Mouse (Mus musculus): Measurements from ENCODE around the gene Ndufs8. TPM values are rescaled to one million over a fixed set of nuclear protein-coding genes. Genes with fewer than 3 reads are reported as not detected.

Gene Ndufs8
- polyA plus RNA-seq, 1 experiment from 2014 or later, result 417 TPM

DNA sequence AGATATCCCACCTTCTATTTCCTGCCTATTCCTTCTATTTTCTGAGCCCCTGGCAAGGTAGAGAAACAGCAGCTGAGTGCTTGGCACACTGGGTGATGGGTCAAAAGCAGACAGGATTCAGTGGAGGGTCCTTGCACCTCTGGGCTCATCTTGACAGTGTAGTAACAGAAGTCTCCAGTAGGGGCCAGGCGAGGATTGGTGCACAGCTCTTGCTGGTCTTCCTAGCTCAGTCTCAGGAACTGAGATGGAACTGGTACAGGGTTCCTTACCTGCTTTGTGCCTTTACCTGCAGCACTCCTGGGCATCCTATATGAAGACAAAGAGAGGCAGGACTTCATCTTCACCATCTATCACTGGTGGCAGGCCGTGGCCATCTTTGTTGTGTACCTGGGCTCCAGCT is 34.1 kb upstream of the Ndufs8 start:
- DNase-seq (ENCODE audit: low spot score) (peak; percentile 77), ATAC-seq (replicated peaks; ENCODE audit: low FRiP score, low read depth) (no peak; the same call in 1 of the 2 replicates)
- Histone ChIP-seq H3K9ac (ENCODE audit: low read depth, low read length) (no peak overlapping the region), H3K36me3 (ENCODE audit: insufficient read depth, low read length) (no peaks in the 10 kb centered on the region), H3K4me2 (ENCODE audit: low read length) (no peak overlapping the region), H3K27me3 (ENCODE audit: insufficient read depth, low read length) (no peaks in the 10 kb centered on the region), H3K4me1 (replicated peaks; ENCODE audit: insufficient read depth, low read length) (no peaks in the 10 kb centered on the region), H3K4me3 (replicated peaks; ENCODE audit: low read depth, low read length) (no peak overlapping the region), H3K9me3 (replicated peaks; ENCODE audit: low read length) (no peaks in the 10 kb centered on the region), H3K27ac (no peak overlapping the region)
- WGBS, result 17% methylated on average over 2 of the region's 2 CpGs
- peak; percentile 95 for TF ChIP-seq CTCF (IDR thresholded peaks at IDR 0.05; ENCODE audit: low read depth)

DNA sequence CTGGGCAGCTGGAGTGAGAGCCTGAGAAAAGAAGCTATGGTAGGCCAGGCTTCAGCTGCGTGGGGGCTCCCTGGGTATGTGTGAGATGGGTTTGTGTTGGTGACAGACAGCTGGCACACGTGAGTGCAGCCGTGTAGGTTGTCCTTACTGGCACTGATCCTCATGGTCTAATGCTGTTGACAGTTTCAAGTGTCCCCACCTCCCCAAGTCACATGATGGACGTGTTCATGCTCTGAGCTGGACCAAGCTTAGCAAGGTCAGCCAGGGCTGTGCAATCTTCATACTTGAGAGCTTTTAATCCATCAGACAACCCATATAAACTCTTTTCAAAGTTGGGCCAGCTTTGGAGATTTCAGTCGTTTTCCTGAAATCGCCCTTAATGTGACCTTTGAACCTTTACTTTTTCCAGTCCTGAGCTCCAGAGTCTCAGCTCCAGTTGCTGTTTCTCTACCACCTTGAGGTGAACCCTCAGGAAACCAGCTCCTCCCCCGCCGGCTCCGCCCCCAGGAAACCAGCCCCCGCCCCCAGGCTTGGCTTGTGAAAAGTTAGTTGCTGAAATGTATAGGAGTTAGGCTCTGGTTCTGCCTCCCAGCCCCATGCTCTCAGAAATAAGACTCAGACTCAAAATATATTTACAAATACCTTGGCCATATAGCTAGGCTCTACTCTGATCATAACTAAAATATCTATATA is 33.4 kb upstream of the Ndufs8 start:
- 25% methylated on average over 10 of the region's 10 CpGs for WGBS
- DNase-seq (ENCODE audit: low spot score), result no peak
- H3K27me3 ChIP-seq (ENCODE audit: insufficient read depth, low read length), result no peaks in the 10 kb centered on the region

DNA sequence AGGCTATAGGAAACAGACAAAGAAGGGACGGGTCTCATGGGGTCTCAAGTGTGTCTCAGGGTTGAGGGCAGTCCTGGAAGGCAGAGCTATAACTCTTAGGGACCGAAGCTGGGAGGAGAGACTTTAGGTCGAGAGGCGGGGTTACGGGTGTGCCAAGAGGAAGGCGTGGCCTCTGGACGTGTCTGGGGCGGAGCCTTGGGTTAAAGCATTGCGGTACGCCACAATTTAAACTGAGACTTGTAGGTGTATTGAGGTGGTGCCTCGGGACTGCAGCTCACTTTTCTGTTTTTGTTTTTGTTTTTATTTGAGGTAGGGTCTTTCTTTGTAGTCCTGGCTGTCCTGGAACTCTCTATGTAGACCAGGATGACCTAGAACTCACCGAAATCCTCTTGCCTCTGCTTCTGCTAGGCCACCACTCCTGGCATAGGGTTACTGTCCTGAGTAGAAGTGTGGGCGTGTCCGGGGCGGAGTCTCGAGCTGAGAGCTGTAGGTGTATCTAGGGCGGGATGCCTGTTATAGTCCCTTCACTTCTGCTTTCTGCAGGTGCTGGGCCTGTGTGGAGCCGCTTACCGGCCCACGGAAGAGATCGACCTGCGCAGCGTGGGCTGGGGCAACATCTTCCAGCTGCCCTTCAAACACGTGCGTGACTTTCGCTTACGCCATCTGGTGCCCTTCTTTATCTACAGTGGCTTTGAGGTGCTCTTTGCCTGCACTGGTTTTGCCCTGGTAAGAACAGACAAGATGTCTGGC is 30.6 kb upstream of the Ndufs8 start:
- 23% methylated on average over 27 of the region's 27 CpGs for WGBS
- Histone ChIP-seq H3K4me1 (replicated peaks; ENCODE audit: insufficient read depth, low read length) (no peaks in the 10 kb centered on the region), H3K4me3 (replicated peaks; ENCODE audit: low read depth, low read length) (no peak overlapping the region), H3K36me3 (ENCODE audit: insufficient read depth, low read length) (no peaks in the 10 kb centered on the region), H3K27ac (no peak overlapping the region), H3K4me2 (ENCODE audit: low read length) (0 out of 2 replicates have a peak overlapping the region, but pooled peaks have one; percentile 6), H3K9me3 (replicated peaks; ENCODE audit: low read length) (no peaks in the 10 kb centered on the region), H3K9ac (ENCODE audit: low read depth, low read length) (no peak overlapping the region), H3K27me3 (ENCODE audit: insufficient read depth, low read length) (no peaks in the 10 kb centered on the region)
- DNase-seq (ENCODE audit: low spot score), result no peak
- no peak; the same call in 1 of the 2 replicates for TF ChIP-seq CTCF (IDR thresholded peaks at IDR 0.05; ENCODE audit: low read depth)
- no peak for ATAC-seq (replicated peaks; ENCODE audit: low FRiP score, low read depth)

More for the DNA sequence above, 33.4 kb upstream of the Ndufs8 start:
- Histone ChIP-seq H3K4me2 (ENCODE audit: low read length) (no peak overlapping the region), H3K9me3 (replicated peaks; ENCODE audit: low read length) (no peaks in the 10 kb centered on the region), H3K4me3 (replicated peaks; ENCODE audit: low read depth, low read length) (no peak overlapping the region), H3K36me3 (ENCODE audit: insufficient read depth, low read length) (no peaks in the 10 kb centered on the region), H3K27ac (no peak overlapping the region), H3K9ac (ENCODE audit: low read depth, low read length) (no peak overlapping the region), H3K4me1 (replicated peaks; ENCODE audit: insufficient read depth, low read length) (no peaks in the 10 kb centered on the region)
- ATAC-seq (replicated peaks; ENCODE audit: low FRiP score, low read depth), result no peak
- no peak for TF ChIP-seq CTCF (IDR thresholded peaks at IDR 0.05; ENCODE audit: low read depth)

DNA sequence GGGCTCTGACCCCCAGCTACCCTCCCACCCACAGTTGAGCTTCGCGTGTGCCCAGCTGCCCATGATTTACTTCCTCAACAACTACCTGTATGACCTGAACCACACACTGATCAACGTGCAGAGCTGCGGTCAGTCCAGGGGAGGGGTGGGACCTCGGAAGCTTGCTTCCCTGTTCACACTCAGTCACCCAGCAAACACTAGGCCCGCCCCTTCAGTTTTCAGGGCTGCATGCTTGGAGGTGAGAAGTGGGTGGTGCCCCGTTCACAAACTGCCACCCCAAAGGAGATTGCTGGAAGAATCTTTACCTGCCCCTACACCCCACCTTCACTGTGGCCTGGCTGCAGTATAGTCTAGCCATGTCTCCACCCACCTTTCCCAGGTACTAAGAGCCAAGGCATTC is 29.7 kb upstream of the Ndufs8 start:
- Histone ChIP-seq H3K4me1 (replicated peaks; ENCODE audit: insufficient read depth, low read length) (no peaks in the 10 kb centered on the region), H3K27ac (no peak overlapping the region), H3K4me2 (ENCODE audit: low read length) (no peak overlapping the region), H3K4me3 (replicated peaks; ENCODE audit: low read depth, low read length) (no peak overlapping the region), H3K9me3 (replicated peaks; ENCODE audit: low read length) (no peaks in the 10 kb centered on the region), H3K27me3 (ENCODE audit: insufficient read depth, low read length) (no peaks in the 10 kb centered on the region), H3K36me3 (ENCODE audit: insufficient read depth, low read length) (no peaks in the 10 kb centered on the region), H3K9ac (ENCODE audit: low read depth, low read length) (no peak overlapping the region)
- 80% methylated on average over 7 of the region's 7 CpGs for WGBS
- no peak for ATAC-seq (replicated peaks; ENCODE audit: low FRiP score, low read depth)
- DNase-seq (ENCODE audit: low spot score), result no peak
- TF ChIP-seq CTCF (IDR thresholded peaks at IDR 0.05; ENCODE audit: low read depth), result no peak

DNA sequence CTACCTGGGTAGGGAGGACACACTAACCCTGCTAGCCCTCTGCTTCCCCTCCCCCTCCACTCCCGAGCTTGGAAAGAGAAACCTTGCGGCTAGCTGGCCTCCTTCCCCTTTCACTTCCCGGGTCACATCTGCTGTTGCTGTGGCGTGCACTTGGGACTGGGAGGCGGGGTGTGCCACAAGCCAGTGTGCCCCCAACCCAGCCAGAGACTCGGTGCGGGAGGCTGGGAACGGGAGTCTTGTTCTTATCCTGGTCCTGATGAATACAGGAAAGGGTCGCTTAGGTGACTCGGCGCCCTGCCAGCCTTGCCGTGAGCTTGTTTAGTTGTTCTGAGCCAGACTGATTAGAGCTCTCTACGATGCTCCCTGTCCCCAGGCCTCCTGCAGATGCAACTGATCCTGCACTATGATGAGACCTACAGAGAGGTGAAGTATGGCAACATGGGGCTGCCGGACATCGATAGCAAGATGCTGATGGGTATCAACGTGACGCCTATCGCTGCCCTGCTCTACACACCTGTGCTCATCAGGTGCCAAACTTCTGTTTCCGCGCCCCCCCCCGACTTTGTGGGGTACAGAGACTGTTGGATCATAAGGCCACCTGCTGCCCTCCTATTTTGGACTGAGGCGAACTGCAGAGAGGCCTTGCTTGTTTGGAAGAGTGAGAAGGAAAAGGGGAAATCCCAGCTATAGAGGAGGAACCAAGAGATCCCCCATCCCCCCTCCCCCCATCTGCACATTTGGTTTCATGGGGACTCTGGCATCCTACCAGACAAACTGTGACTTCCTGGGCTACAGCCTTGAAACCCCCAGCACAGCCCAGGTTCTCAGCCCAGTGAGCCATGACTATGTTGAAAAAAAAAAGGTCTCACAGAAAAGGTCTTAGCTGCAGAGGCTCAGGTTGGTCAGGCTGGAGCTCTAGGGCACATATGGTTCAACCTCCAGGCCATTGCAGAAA is 23.6 kb upstream of the Ndufs8 start:
- ATAC-seq (replicated peaks; ENCODE audit: low FRiP score, low read depth), result peak; percentile 12; the same call in 1 of the 2 replicates
- H3K4me1 ChIP-seq (replicated peaks; ENCODE audit: insufficient read depth, low read length), result peaks cover 10% of the 10 kb centered on the region
- peak overlapping the region; percentile 54; the same call in 1 of the 2 replicates for H3K27ac ChIP-seq
- 9% methylated on average over 22 of the region's 22 CpGs for WGBS
- H3K27me3 ChIP-seq (ENCODE audit: insufficient read depth, low read length), result no peaks in the 10 kb centered on the region
- DNase-seq (ENCODE audit: low spot score), result peak; percentile 71
- peak overlapping the region; percentile 46 for H3K4me3 ChIP-seq (replicated peaks; ENCODE audit: low read depth, low read length)
- H3K4me2 ChIP-seq (ENCODE audit: low read length), result peak overlapping the region; percentile 86
- H3K9me3 ChIP-seq (replicated peaks; ENCODE audit: low read length), result no peaks in the 10 kb centered on the region
- no peak for TF ChIP-seq CTCF (IDR thresholded peaks at IDR 0.05; ENCODE audit: low read depth)
- no peaks in the 10 kb centered on the region for H3K36me3 ChIP-seq (ENCODE audit: insufficient read depth, low read length)
- H3K9ac ChIP-seq (ENCODE audit: low read depth, low read length), result peak overlapping the region; percentile 56

All from kidney, postnatal 0 days (tissue).